Mouse (Mus musculus): Measurements from ENCODE around the gene Gm17175.
"Not testable (repeated sequence)": the region's sequence is repeated elsewhere in the genome, so short reads cannot be mapped to it uniquely, and the experiment has no call there.

Gene Gm17175

GRCm38 (mm10) chr14:51573963-51574362 lies at the start of gene Gm17175:
Gm17175 (minus strand) TSS chr14:51574063.
- DNase-seq (ENCODE audit: low read depth, low spot score): not testable (repeated sequence)

- DNase-seq (ENCODE audit: low read depth, low spot score): no peak
These were observed 37.3 kb upstream of the Gm17175 start, which contains the start of gene Gm17078 for GRCm38 (mm10) chr14:51611210-51611609. Gm17078 (minus strand) TSS chr14:51611310.

- not testable (repeated sequence) for DNase-seq (ENCODE audit: low read depth, low spot score)
These were observed 18.2 kb upstream of the Gm17175 start, which contains the start of gene Gm17174 for GRCm38 (mm10) chr14:51592039-51592438. Gm17174 (minus strand) TSS chr14:51592139.

GRCm38 (mm10) chr14:51552490-51552889 lies 21.4 kb downstream of the Gm17175 start, which contains the start of gene Gm5622:
Gm5622 (plus strand) TSS chr14:51552790.
- DNase-seq (ENCODE audit: low read depth, low spot score): no peak
